Mouse (Mus musculus) brain, embryonic 14.5 days (tissue): ENCODE data around the gene Thrb. TPM values are rescaled to one million over a fixed set of nuclear protein-coding genes. Genes with fewer than 3 reads are reported as not detected.

Experiments
- DNase-seq: peaks from one replicate; pipeline ENCODE4 v3.0.0-alpha.2; 2011; ENCODE audit warnings: low read depth
- CTCF ChIP-seq: fragments of 200-500 bp; IDR thresholded peaks from 2 replicates; pipeline ENCODE4 v1.5.1; 2012; ENCODE audit warnings: inconsistent platforms, mild to moderate bottlenecking, moderate library complexity, borderline replicate concordance; ENCODE audit not compliant: insufficient read depth, insufficient read length; ENCODE audit errors: extremely low read depth
- POLR2A ChIP-seq: fragments of 200-500 bp; IDR thresholded peaks from 2 replicates; pipeline ENCODE4 v1.6.1; 2012; ENCODE audit warnings: mild to moderate bottlenecking, inconsistent platforms, borderline replicate concordance; ENCODE audit not compliant: poor library complexity, insufficient read depth, insufficient read length, severe bottlenecking; ENCODE audit errors: extremely low read depth
- polyA plus RNA-seq: library from polyadenylated mRNA; depleted of rRNA; stranded (reverse); fragments of >200 nt; gene quantifications from 2 replicates; pipeline ENCODE4 v1.2.3, GENCODE M21; 2012

Gene Thrb
- polyA plus RNA-seq, 1 experiment, result 1.0 TPM

GRCm38 (mm10) chr14:17726906-17727305 lies 66.8 kb downstream of the Thrb start:
- no peak for DNase-seq
- TF ChIP-seq POLR2A, result no peak
- TF ChIP-seq CTCF, result no peak

- no peak for TF ChIP-seq CTCF
- no peak for TF ChIP-seq POLR2A
- no peak for DNase-seq
These were observed 67.8 kb downstream of the Thrb start for GRCm38 (mm10) chr14:17727878-17728277.

- no peak for DNase-seq
- TF ChIP-seq CTCF, result no peak
- no peak for TF ChIP-seq POLR2A
These were observed 68.8 kb downstream of the Thrb start for GRCm38 (mm10) chr14:17728889-17729288.

GRCm38 (mm10) chr14:17731020-17731419 lies 71.0 kb downstream of the Thrb start:
- DNase-seq, result peak; percentile 49
- TF ChIP-seq POLR2A, result no peak
- no peak for TF ChIP-seq CTCF

GRCm38 (mm10) chr14:17733077-17733778 lies 73.2 kb downstream of the Thrb start:
- DNase-seq, result no peak
- TF ChIP-seq POLR2A (no peak), CTCF (no peak)

GRCm38 (mm10) chr14:17733779-17734137 lies 73.7 kb downstream of the Thrb start:
- TF ChIP-seq CTCF, result no peak
- no peak for TF ChIP-seq POLR2A
- peak; percentile 58 for DNase-seq

- no peak for TF ChIP-seq CTCF
- no peak for TF ChIP-seq POLR2A
- peak; percentile 55 for DNase-seq
These were observed 75.4 kb downstream of the Thrb start for GRCm38 (mm10) chr14:17735440-17735839.

- no peak for DNase-seq
- TF ChIP-seq POLR2A (no peak), CTCF (no peak)
These were observed 80.8 kb downstream of the Thrb start for GRCm38 (mm10) chr14:17740903-17741302.

GRCm38 (mm10) chr14:17742264-17742663 lies 82.2 kb downstream of the Thrb start:
- DNase-seq, result no peak
- TF ChIP-seq CTCF (no peak), POLR2A (no peak)

GRCm38 (mm10) chr14:17742902-17743712 lies 83.0 kb downstream of the Thrb start:
- DNase-seq, result peak; percentile 30
- TF ChIP-seq POLR2A, result no peak
- TF ChIP-seq CTCF, result no peak

GRCm38 (mm10) chr14:17743713-17744158 lies 83.7 kb downstream of the Thrb start:
- TF ChIP-seq CTCF, result no peak
- no peak for DNase-seq

GRCm38 (mm10) chr14:17747922-17748321 lies 87.9 kb downstream of the Thrb start:
- DNase-seq, result no peak
- TF ChIP-seq POLR2A, result no peak
- no peak for TF ChIP-seq CTCF

- DNase-seq, result peak; percentile 62
- TF ChIP-seq CTCF, result no peak
- no peak for TF ChIP-seq POLR2A
These were observed 88.9 kb downstream of the Thrb start for GRCm38 (mm10) chr14:17748945-17749344.
